Mouse (Mus musculus) C2C12 (cell line): ENCODE results near the gene Hsd3b7.

Experiments used
- CTCF ChIP-seq: IDR thresholded peaks from one replicate; pipeline ENCODE4 v1.5.1; 2011; ENCODE audit not compliant: control insufficient read depth, insufficient read depth, insufficient read length
- MAX ChIP-seq: IDR thresholded peaks from one replicate; pipeline ENCODE4 v1.6.1; 2011; ENCODE audit warnings: mild to moderate bottlenecking, control low read depth
- MYOD1 ChIP-seq: IDR thresholded peaks from one replicate; pipeline ENCODE4 v1.6.1; 2011; ENCODE audit warnings: low read depth; ENCODE audit not compliant: control insufficient read depth, insufficient read length
- USF1 ChIP-seq: IDR thresholded peaks from one replicate; pipeline ENCODE4 v1.6.1; 2011; ENCODE audit warnings: low read depth, mild to moderate bottlenecking, control low read depth, moderate library complexity

GRCm38 (mm10) chr7:127759716-127760115 lies 40.7 kb upstream of the Hsd3b7 start:
- no peak for TF ChIP-seq MYOD1
- TF ChIP-seq CTCF, result no peak
- TF ChIP-seq MAX, result no peak
- TF ChIP-seq USF1, result no peak
